Comparison of ENCODE assay signal across 8 mouse cellular contexts in genomic region chr2:131254329-131254713, GRCm38 (mm10). TPM values are rescaled to one million over a fixed set of nuclear protein-coding genes. Genes with fewer than 3 reads are reported as not detected.
DNase-seq lines count a peak whose midpoint lies in the region; TF ChIP-seq lines count a peak whose summit lies in the region.

No protein-coding gene starts in this region.

- no peak for TF ChIP-seq POLR2A in myocyte (IDR thresholded peaks at IDR 0.05; ENCODE audit: insufficient read length, low read depth)

- DNase-seq in kidney, adult 11 months, result peak; percentile 30
- DNase-seq in kidney, adult 18-20 months, result no peak
- peak; percentile 66 to 77 for DNase-seq in kidney, postnatal 4 days
- DNase-seq in layer of hippocampus, adult 8-10 months (ENCODE audit: low spot score in 2 of 2), result no peak
- DNase-seq in retina, postnatal 1 day, result no peak
- no peak for DNase-seq in Muller cell, postnatal 12 days (ENCODE audit: inconsistent ontology term)

- H3ac ChIP-seq in myocyte (ENCODE audit: control insufficient read depth, insufficient read length), result no peak overlapping the region

- H3K79me2 ChIP-seq in myocyte (ENCODE audit: control insufficient read depth, insufficient read depth), result no peaks in the 10 kb centered on the region

- H3K4me2 ChIP-seq in myocyte (ENCODE audit: low read depth), result peak overlapping the region; percentile 60

- H3K27me3 ChIP-seq in erythroblast, embryonic 14.5 days (ENCODE audit: control insufficient read depth), result no peaks in the 10 kb centered on the region
- no peaks in the 10 kb centered on the region for H3K27me3 ChIP-seq in myocyte (ENCODE audit: control insufficient read depth, insufficient read depth, insufficient read length)

- peaks cover 64% of the 10 kb centered on the region for H3K4me1 ChIP-seq in erythroblast, embryonic 14.5 days (ENCODE audit: control insufficient read depth)

- H3K36me3 ChIP-seq in erythroblast, embryonic 14.5 days (ENCODE audit: control insufficient read depth), result peaks cover 22% of the 10 kb centered on the region
- H3K36me3 ChIP-seq in myocyte (ENCODE audit: control insufficient read depth, insufficient read depth), result no peaks in the 10 kb centered on the region

- peak overlapping the region; percentile 8 for H3K4me3 ChIP-seq in erythroblast, embryonic 14.5 days (replicated peaks)
- no peak overlapping the region for H3K4me3 ChIP-seq in myocyte

- H3K9me3 ChIP-seq in erythroblast, embryonic 14.5 days (ENCODE audit: control insufficient read depth, low read length), result no peaks in the 10 kb centered on the region

TF ChIP-seq in myocyte, 11 proteins besides CTCF, POLR2A, EP300 and RAD21:
- TF ChIP-seq TCF3 (IDR thresholded peaks at IDR 0.05; ENCODE audit: insufficient read length, low read depth), result no peak
- no peak for TF ChIP-seq POLR2AphosphoS2 (IDR thresholded peaks at IDR 0.05; ENCODE audit: insufficient read length, low read depth)
- no peak for TF ChIP-seq TCF12 (IDR thresholded peaks at IDR 0.05; ENCODE audit: insufficient read depth, poor library complexity, severe bottlenecking)
- TF ChIP-seq CEBPB (IDR thresholded peaks at IDR 0.05; ENCODE audit: insufficient read depth, poor library complexity, severe bottlenecking), result no peak

RNA-seq across cellular contexts. Expression of gene Pank2, which starts 8.0 kb away (rescaled TPM):
- 2.3 and 3.0 TPM in 2 replicates for polyA plus RNA-seq in erythroblast, embryonic 14.5 days (2012)
- polyA plus RNA-seq in myocyte (2012; fragmentation: generic; extraction: Trizol), result 26.2 TPM
- total RNA-seq in layer of hippocampus, adult 8-10 months (2022), result 10 to 100 TPM; 43.7 to 61.7 (median 52.4) TPM

RNA-seq across cellular contexts. Expression of gene Mavs, which starts 20.5 kb away (rescaled TPM):
- polyA plus RNA-seq in erythroblast, embryonic 14.5 days (2012), result 3.2 and 4.8 TPM in 2 replicates
- polyA plus RNA-seq in myocyte (2012; fragmentation: generic; extraction: Trizol), result 16.6 TPM
- 1 to 10 TPM; 8.5 to 9.1 (median 8.8) TPM for total RNA-seq in layer of hippocampus, adult 8-10 months (2022)

RNA-seq across cellular contexts. Expression of gene Ap5s1, which starts 47.4 kb away (rescaled TPM):
- 3.0 and 3.9 TPM in 2 replicates for polyA plus RNA-seq in erythroblast, embryonic 14.5 days (2012)
- 33.6 TPM for polyA plus RNA-seq in myocyte (2012; fragmentation: generic; extraction: Trizol)
- 10 to 100 TPM; 20.9 to 24.2 (median 22.8) TPM for total RNA-seq in layer of hippocampus, adult 8-10 months (2022)

Comparison
In these comparisons a context has a peak if more than half of its experiments do, and no peak if none do; other contexts are left out.
1. DNase-seq: peak in kidney, adult 11 months (single experiment) and kidney, postnatal 4 days (2 of 2); none in kidney, adult 18-20 months (single experiment), layer of hippocampus, adult 8-10 months (0 of 2), retina, postnatal 1 day (single experiment) and Muller cell, postnatal 12 days (single experiment).